Mouse (Mus musculus) small intestine, adult 2 months (tissue): Measurements from ENCODE around the gene Cyth3.

ENCODE experiments used
- CTCF ChIP-seq: fragments of 200-500 bp; IDR thresholded peaks from 2 replicates; pipeline ENCODE4 v1.5.1; 2012; ENCODE audit warnings: low read depth, mild to moderate bottlenecking, control low read depth, inconsistent platforms, low read length, moderate library complexity, mixed read lengths; ENCODE audit not compliant: insufficient replicate concordance, insufficient read length; ENCODE audit errors: extremely low read depth
- POLR2A ChIP-seq: fragments of 200-500 bp; IDR thresholded peaks from 2 replicates; pipeline ENCODE4 v1.6.1; 2012; ENCODE audit warnings: low read depth, mild to moderate bottlenecking, control low read depth, inconsistent platforms, low read length, moderate library complexity

DNA sequence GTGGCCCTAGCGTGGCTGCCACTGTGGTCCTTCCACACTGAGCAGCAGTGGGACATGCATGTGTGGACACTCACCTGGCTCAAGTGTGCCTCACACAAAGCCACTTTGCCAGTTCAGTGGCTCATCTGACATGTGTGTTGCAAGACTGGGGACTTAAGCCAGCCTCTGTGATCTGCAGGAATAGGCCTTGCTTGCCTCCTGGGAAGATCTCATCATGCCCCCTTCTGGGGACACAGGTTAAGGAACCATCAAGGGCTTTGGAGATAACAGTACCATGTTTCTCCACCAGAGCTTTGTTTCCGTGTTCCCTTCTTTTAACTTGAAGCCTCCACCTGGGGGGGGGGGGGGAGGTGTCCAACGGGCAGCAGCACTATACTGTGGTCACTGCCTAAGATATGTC lies 74.1 kb downstream of the Cyth3 start:
- no peak for TF ChIP-seq POLR2A
- TF ChIP-seq CTCF = no peak
